In genomic region chr3:84826405-84826804, GRCm38 (mm10) we compare ENCODE assay signal across 12 mouse cellular contexts. TPM values are rescaled to one million over a fixed set of nuclear protein-coding genes. Genes with fewer than 3 reads are reported as not detected.
DNase-seq lines count a peak whose midpoint lies in the region; ATAC-seq lines count a peak whose summit lies in the region.
"Had no signal": no experiment of that assay in that cellular context is flagged by ENCODE, and none has a peak within 500 bp of the region (broad histone marks: within the 10 kb centered on the region; RNA-seq: fewer than 3 reads in every experiment).

No protein-coding gene starts in this region.

- peak; percentile 14 for DNase-seq in kidney, postnatal 10 days
- DNase-seq in kidney, adult 8-10 months = no peak
- DNase-seq in MN1 (ENCODE audit: low spot score) = peak; percentile 13
- no peak for DNase-seq in embryo, embryonic 9.5 days (ENCODE audit: extremely low spot score)
- no peak for DNase-seq in right cerebral cortex, postnatal 10 days (ENCODE audit: low spot score in 2 of 2)
- no peak for DNase-seq in kidney, postnatal 25 days
- DNase-seq: gastrocnemius, postnatal 25 days; layer of hippocampus, adult 9-11 months; thymus, postnatal 25 days had no signal

- peak; percentile 52 for ATAC-seq in granulocyte monocyte progenitor cell, adult 5-6 weeks (replicated peaks; ENCODE audit: poor library complexity, severe bottlenecking)
- ATAC-seq in megakaryocyte-erythroid progenitor cell, adult 5-6 weeks (replicated peaks; ENCODE audit: low FRiP score, low TSS enrichment, poor library complexity, severe bottlenecking) = peak; percentile 63
- ATAC-seq: midbrain, embryonic 13.5 days had no signal

RNA-seq across cellular contexts. Expression of gene Fbxw7, which starts 11.3 kb away (rescaled TPM):
- 3.6 and 7.2 TPM in 2 replicates for total RNA-seq in granulocyte monocyte progenitor cell, adult 5-6 weeks (2014; fragmentation: Nextera tagmentation)
- total RNA-seq in granulocyte monocyte progenitor cell, adult 5-6 weeks (2017) = 13.3 and 14.8 TPM in 2 replicates
- 10.6 and 16.4 TPM in 2 replicates for total RNA-seq in megakaryocyte-erythroid progenitor cell, adult 5-6 weeks (2014; fragmentation: Nextera tagmentation)
- total RNA-seq in megakaryocyte-erythroid progenitor cell, adult 5-6 weeks (2017) = 18.9 and 19.7 TPM in 2 replicates

Comparison
In these comparisons a context has a peak if more than half of its experiments do, and no peak if none do; other contexts are left out.
1. DNase-seq: peak in kidney, postnatal 10 days (single experiment) and MN1 (single experiment); none in kidney, adult 8-10 months (0 of 2), embryo, embryonic 9.5 days (single experiment), right cerebral cortex, postnatal 10 days (0 of 2) and kidney, postnatal 25 days (0 of 2).